Mouse (Mus musculus) testis, postnatal 10 days (tissue): ENCODE data around the gene Dynll1.
"Not testable (repeated sequence)": the region's sequence is repeated elsewhere in the genome, so short reads cannot be mapped to it uniquely, and the experiment has no call there.

Experiments
- DNase-seq: peaks from one replicate; pipeline ENCODE4 v3.0.0; 2021; ENCODE audit warnings: low spot score

Dynll1 gene

GRCm38 (mm10) chr5:115312816-115313667 is 12.2 kb upstream of the Dynll1 start:
- DNase-seq: no peak

DNA sequence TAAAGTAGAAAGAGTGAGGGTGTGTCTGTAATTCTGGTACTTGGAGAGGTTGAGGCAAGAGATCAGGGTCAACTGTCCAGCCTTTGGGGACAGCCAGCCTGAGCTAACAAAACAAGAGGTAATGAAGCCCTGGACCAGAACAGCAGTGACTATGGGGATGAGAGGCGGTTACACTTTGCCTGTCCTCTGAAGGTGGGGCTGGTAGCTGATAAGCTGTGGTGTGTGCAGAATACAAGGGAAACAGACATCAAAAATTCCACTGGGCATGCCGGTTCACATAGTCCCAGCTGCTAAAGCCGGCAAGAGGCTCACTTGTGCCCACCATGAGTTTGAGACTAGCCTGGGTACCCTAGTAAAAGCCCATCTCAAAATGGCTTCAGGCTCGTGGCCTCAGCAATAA is 11.6 kb upstream of the Dynll1 start:
- DNase-seq: no peak

GRCm38 (mm10) chr5:115302190-115302589 is 1.4 kb upstream of the Dynll1 start:
- DNase-seq: not testable (repeated sequence)

DNA sequence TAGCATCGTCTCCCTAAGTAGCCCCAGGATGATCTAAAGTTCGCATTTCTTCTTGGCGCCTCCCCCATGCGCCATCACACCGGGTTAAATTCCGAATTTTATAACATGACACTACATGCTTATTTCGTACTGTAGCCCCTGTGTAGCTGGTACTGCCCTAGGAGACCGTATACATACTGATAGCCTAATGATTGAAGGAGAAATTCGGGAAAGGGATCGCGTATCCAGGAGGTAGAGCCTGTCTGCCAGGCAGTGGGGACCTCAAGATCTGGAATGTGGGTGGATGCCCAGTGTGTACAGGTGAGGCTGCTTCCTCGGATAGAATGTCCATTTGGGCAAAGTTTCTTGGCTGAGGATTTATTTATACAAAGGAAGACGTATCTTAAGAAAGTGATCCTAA is 816 bp upstream of the Dynll1 start:
- no peak for DNase-seq

DNA sequence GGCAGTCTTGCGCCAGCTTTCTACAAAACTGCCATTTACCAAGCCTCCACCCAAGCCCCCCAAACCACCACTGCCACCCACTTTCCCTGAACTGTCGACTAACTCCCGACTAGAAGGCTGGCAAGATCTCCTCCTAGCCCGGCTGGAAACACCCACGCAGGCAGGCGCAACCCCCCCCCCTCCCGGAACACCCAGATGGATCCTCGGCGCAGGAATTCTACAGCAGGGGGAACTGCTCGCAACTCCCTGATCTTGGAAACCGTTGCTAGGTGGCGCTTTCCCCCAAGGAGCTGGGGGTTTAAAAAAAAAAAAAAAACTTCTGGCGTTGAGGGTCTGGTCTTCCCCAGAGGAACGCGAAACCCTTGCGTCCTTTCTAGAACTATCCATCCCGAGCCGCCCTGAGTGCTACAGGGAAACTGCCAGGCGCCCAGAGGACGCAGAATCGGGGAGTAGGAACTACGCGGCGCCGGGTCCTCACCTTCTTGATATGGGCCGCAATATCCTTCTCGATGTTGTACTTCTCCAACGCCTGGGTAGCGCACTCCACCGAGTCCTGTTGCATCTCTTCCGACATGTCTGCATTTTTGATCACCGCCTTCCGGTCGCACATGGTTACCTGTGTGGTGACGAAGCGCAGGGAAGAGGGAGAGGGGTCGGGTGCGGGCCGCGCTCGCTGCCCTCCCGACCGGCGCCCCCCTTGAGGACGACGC is 609 bp downstream of the Dynll1 start:
- DNase-seq: peak; percentile 72

DNA sequence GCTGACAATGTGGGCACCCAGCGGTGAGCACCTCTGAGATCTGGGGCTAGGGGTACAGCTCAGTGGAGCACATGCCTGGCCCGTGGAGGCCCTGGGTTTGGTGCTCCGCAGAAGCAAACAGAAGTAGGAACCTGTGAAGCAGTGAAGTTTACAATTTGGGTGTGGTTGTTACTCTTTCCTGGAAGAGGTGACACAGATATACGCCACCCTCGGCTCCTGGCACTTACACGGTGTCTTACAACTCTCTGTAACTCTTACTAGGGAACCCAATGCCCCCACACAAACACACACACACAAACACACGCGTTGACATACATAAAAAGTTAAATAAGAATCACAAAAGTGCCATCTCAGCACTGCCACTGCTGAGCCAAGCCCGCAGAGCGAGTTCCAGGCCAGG is 4.5 kb downstream of the Dynll1 start:
- no peak for DNase-seq

- DNase-seq: no peak
Measured at GRCm38 (mm10) chr5:115294173-115294572, 6.6 kb downstream of the Dynll1 start.

DNA sequence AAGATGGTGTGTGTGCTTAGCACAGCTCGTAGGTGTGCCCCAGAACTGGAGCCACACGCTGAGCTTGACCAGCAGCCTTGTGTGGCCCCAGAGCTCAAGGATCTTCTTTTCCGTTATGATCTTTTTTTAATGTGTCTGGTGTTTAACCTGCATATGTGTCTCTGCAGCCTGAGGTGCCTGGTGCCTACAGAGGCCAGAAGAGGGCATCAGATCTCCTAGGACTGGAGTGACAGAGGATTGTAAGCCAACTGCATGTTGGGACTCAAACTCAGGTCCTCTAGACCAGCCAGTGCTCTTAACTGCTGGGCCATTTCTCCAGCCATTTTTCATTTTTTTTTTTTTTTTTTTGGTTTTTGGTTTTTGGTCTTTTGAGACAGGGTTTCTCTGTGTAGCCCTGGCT is 16.1 kb downstream of the Dynll1 start:
- DNase-seq: no peak

- peak; percentile 59 for DNase-seq
Measured at GRCm38 (mm10) chr5:115280050-115280687, 20.6 kb downstream of the Dynll1 start.

GRCm38 (mm10) chr5:115279226-115280049 is 21.4 kb downstream of the Dynll1 start, which contains the start of gene Coq5:
Coq5 (plus strand) TSS chr5:115279666.
- peak; percentile 92 for DNase-seq

GRCm38 (mm10) chr5:115278785-115279184 is 22.0 kb downstream of the Dynll1 start:
- no peak for DNase-seq

- no peak for DNase-seq
Measured at GRCm38 (mm10) chr5:115278053-115278452, 22.7 kb downstream of the Dynll1 start.

DNA sequence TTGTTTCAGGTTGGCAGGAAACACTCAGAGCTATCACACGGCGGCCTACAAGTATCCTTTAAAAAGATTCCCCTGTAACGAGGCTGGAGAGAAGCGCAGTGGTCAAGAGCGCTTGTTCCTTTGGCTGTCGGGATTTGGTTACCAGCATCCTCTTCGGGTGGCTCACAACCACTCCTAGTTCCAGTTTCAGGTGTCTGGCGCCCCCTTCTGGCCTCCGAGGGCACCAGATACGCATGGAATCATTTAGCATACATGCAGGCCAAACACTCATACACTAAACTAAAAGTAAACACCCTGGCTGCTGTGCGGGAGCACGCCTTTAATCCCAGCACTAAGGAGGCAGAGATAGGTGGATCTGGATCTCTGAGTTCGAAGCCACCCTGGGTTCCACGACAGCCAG is 24.8 kb downstream of the Dynll1 start:
- peak; percentile 65 for DNase-seq

DNA sequence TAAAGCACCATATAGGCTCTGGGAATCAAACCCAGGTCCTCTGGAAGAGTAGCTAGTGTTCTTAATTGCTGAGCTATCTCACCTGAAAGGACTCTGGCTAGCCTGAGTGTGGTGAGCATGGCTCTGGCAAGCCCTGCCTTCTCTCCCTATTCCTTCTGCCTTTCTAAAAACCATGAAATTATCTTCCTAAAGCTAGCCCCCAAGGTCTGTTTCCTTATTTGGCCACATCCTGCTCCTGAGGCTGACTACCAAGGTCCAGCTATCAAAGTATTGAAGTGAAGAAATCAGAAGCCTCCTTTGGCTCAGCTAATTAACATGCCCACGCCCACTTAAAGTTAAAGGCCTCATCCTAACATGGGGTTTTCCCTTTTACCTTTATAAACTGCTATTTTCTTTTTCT is 26.0 kb downstream of the Dynll1 start:
- DNase-seq: no peak

GRCm38 (mm10) chr5:115274353-115274752 is 26.4 kb downstream of the Dynll1 start:
- DNase-seq: no peak

- DNase-seq: no peak
Measured at GRCm38 (mm10) chr5:115273549-115274135, 27.2 kb downstream of the Dynll1 start.

DNA sequence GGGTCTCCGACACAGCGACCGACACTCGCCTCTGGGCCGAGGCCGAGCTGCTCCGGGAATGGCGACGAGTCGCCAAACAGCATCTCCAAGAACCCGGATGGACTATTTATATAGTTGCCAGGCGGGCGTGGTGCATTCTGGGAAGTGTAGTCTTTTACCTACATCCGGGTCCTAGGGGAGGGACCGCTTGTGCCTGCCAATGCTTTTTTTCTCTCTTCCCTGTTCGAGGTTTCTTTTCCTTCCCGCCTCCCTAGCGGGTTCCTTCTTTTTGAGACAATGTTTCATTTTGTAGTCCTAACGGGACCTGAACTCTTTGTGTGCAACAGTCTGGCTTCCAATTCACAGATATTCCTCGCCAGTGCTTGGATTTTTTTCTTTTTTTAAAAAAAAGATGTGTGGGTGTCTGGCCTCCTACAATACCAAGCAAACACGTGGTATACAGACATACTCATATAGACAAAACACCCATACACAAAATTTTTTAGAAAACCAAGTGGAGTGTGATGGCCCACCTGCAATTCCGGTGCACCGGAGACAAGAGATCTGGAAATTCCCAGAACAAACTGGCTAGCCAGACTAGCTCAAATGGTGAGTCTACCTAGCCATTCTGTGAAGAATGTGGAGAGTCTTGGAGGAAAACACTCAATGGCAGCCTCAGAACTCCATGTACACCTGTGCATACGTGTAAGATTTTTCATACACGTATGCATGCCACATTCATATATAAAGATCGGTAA is 27.8 kb downstream of the Dynll1 start, which contains the start of gene Rnf10:
Rnf10 (minus strand) TSS at position 87 of the 737 bp plus-strand sequence.
- DNase-seq: peak; percentile 98

- DNase-seq: peak; percentile 76
Measured at GRCm38 (mm10) chr5:115271931-115272811, 28.6 kb downstream of the Dynll1 start.

GRCm38 (mm10) chr5:115269969-115270368 is 30.8 kb downstream of the Dynll1 start:
- DNase-seq: no peak

DNA sequence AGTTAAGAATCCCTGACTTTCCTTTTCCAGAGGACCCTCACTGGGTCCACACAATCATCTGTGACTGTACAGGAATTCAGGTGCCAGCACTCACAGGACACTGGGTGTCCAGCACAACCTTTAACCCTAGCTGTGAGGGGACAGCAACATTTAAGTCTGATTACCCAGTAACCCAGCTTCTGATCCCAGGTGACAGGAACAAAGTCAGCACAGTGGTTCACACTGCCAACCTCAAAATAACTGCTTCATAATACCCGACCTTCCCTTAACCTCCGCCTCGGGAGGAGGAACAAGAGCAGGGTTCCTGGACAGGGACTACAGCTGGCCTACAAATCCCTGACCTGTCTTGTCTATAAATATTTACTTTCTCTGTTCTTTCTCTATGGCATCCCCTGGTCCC is 32.5 kb downstream of the Dynll1 start:
- DNase-seq: no peak
